Mouse (Mus musculus) central nervous system, embryonic 18 days (tissue): ENCODE results near the gene Gstt3. TPM values are rescaled to one million over a fixed set of nuclear protein-coding genes. Genes with fewer than 3 reads are reported as not detected.

ENCODE experiments used
- polyA plus RNA-seq: library from polyadenylated mRNA; depleted of rRNA; stranded (reverse); fragments of >200 nt; gene quantifications from 2 replicates; pipeline ENCODE4 v1.2.3, GENCODE M21; 2012; rRNA removed

Gstt3 gene
- 0.79 and 1.1 TPM in 2 replicates for polyA plus RNA-seq

DNA sequence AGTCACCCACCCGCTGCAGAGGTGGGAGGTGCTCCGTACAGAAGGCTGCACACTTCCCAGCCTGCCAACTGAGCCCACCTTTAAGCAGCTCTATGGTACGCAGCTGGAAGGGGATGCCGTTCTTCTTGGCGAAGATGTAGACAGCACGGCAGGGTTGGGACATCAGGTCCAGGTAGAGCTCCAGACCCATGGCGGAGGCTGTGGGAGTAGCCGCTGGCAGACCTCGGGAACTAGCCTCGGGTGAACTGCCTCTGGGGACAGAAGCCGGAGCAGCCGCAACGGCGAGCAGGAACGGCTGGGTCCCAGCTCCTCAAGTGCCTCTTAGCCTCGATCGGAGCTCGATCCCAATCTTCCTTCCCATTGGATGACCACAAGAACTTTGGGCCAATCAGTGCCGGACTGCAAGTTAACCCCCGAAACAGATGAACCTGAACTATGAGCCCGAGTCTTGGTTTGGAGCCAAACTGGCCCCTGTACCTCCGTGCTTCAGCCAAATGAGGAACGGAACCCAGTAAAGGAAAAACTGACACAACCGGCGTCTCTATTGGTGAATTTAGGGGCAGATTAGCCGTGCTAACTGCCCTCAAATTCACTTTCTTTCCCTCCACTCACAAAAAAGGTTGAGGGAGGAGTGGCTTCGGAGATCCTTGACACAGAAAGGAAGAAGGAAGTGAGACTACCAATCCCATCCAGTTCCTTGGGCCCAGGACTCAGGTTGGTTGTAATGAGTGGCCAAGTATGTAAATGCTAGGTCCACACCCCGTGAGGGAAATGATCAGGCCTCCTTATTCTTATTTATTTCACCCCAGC lies at the start of gene Gstt3, which contains the start of gene Gm20441:
Gene Gstt3 (minus strand): TSS at position 646 of the 810 bp plus-strand sequence.
Gene Gm20441 (minus strand): TSS at position 186 of the 810 bp plus-strand sequence.

DNA sequence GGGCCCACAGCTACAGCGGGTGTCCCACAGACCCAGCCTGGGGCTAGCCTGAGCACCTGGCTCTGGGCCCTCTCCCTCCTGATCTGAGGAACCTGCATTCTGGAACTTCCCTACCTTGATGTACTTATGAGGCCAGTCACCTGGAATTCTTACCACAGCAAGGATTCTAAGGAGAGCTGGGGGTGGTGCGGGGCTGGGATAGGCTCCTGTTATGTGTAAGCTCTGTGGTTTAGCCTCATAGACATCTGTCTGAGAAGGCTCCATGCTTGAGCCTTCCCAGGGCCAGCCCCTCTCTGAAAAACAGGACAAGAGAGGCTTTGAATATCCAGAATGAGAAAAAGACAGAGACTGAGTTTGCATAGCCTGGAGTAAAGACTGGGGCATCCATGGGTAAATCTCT lies 41.2 kb upstream of the Gstt3 start, which contains the start of gene Gstt4:
Gene Gstt4 (minus strand): TSS at position 101 of the 400 bp plus-strand sequence.

DNA sequence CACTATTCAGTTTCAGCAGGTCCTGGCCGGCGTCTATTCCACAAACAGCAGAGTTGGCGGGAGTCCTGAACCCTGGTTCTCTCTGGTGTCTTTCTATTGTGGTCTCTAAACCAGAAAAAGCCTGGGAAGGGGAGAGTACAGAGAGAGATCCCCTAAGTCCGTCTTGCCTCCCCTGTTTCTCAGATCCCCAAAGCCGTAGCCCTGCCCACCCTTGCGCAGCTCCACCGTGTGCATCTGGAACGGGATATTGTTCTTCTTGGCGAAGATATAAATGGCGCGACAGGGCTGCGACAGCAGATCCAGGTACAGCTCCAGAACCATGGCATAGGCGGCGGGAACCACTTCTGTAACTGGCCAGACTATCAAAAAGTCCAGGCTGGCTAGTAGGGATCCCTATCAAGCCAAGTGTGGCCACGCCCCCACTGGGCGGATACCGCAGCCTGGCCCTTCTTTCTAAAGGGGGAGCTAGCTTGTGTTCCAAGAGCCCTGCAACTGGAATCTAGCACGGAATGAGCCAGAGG lies 17.0 kb upstream of the Gstt3 start, which contains the start of gene Gstt1:
Gene Gstt1 (minus strand): TSS at position 409 of the 521 bp plus-strand sequence.

DNA sequence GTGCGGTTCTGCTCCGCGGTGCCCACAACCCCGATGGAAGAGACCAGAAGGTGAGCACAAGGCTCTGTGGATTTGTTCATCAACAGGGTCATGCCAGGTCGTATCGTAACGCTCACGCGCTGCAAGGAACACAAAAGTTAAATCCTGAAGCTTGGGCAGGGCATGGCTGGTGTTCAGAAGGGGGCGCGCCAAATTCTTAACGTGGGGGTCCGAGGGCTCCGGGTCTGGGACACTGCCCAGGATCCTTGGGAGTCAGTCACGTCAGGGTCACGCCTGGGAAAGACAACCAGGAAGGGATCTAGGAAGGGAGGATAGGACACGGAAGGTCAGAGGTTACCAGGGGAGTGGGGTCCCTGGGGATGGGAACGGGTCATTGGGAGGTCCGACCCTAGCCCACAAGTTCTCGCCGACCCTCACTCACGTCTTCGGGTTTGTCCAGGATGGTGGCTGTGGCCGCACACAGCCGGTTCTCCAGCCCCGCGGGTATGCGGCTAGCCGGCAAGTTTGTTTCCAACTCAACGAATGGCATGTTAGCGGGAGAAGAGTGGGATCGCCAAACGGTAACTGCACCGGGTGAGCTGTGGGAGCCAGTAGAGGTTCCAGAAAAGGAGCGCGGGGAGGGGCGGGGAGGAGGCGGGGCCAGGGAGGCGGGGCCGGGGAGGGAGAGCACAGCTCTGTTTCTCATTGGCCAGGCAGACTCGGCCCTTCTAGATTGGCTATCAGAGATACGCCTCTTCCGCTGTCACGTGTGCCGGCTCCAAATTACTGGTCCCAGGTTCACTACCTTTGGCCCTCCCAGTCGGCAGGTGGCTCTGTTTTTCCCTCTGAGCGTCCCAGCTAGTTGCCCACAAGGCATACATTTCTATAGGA lies 8.2 kb downstream of the Gstt3 start, which contains the start of gene Ddt:
Gene Ddt (minus strand): TSS at position 620 of the 870 bp plus-strand sequence.

DNA sequence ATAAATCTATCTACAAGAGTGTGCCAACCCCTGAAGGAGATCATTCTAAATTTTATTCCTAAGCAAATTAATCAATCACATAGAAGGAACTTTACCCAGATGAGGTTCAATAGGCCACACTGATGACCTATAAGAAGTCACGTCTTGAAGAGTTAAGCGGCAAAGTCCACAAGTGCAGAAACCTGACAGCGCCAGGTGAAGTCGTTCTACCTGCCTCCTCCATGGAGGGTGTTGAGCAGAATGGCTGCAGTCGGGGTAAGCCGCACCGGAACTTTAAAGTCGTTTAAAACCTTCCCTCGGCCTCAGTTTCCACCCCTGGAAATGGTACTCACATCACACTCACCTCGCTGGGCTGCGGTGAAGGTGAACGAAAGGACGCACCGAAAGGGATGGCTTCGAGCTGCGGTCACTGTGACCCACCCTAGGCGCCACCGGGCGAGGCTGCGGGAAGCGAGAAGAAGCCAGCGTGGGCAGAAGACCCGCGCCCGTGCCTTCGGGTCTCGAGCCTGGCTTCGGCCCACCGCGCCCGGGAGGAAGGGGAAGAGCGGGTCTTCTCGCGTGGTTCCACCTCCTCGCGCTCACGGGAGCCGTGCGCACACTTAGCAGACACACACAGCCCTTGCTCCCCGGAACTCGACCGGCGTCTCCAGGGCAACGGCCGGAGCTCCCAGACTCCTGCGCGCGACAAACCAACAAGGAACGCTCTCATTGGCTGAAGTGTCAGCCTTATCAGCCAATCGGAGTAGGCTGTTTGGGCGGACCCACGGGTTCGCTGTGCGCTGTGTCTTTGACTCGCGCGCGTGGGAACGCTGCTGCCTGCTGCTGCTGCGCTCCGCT lies 17.3 kb downstream of the Gstt3 start, which contains the start of gene Cabin1:
Gene Cabin1 (minus strand): TSS at position 660 of the 837 bp plus-strand sequence.

Other genes starting within 250 kb of the Gstt3 start
- 29.3 and 30.3 TPM in 2 replicates for gene Lrrc75b, start 221.1 kb downstream of the Gstt3 start, polyA plus RNA-seq
- 2.7 and 3.3 TPM in 2 replicates for gene Ggt1, start 219.8 kb downstream of the Gstt3 start, polyA plus RNA-seq
- gene Ggt5, start 192.1 kb downstream of the Gstt3 start, polyA plus RNA-seq: 4.5 and 4.8 TPM in 2 replicates
- 4.4 and 6.0 TPM in 2 replicates for gene Susd2, start 137.4 kb downstream of the Gstt3 start, polyA plus RNA-seq
- 43.5 and 45.6 TPM in 2 replicates for gene Cabin1, start 17.1 kb downstream of the Gstt3 start, polyA plus RNA-seq
- 51.3 and 55.5 TPM in 2 replicates for gene Ddt, start 8.0 kb downstream of the Gstt3 start, polyA plus RNA-seq
- gene Gm20441, start 460 bp downstream of the Gstt3 start, polyA plus RNA-seq: not detected in 2 replicates
- 21.6 and 28.9 TPM in 2 replicates for gene Gstt1, start 17.2 kb upstream of the Gstt3 start, polyA plus RNA-seq
- not detected in 2 replicates for gene Gstt4, start 41.1 kb upstream of the Gstt3 start, polyA plus RNA-seq
- 6.7 and 9.0 TPM in 2 replicates for gene Gstt2, start 56.0 kb upstream of the Gstt3 start, polyA plus RNA-seq
- 1,609 and 1,890 TPM in 2 replicates for gene Mif, start 78.8 kb upstream of the Gstt3 start, polyA plus RNA-seq
- gene Derl3, start 112.0 kb upstream of the Gstt3 start, polyA plus RNA-seq: 1.8 and 4.1 TPM in 2 replicates
- gene Smarcb1, start 140.2 kb upstream of the Gstt3 start, polyA plus RNA-seq: 96.1 and 115 TPM in 2 replicates
- 78.2 and 90.8 TPM in 2 replicates for gene Chchd10, start 151.7 kb upstream of the Gstt3 start, polyA plus RNA-seq
- 20.1 and 24.1 TPM in 2 replicates for gene Mmp11, start 155.1 kb upstream of the Gstt3 start, polyA plus RNA-seq
- gene Gm867, start 159.3 kb upstream of the Gstt3 start, polyA plus RNA-seq: 0.92 and 1.1 TPM in 2 replicates
- gene Vpreb3, start 161.6 kb upstream of the Gstt3 start, polyA plus RNA-seq: 0.37 TPM in 1 of 2 replicates, not detected in the other
- gene Gm5134, start 173.1 kb upstream of the Gstt3 start, polyA plus RNA-seq: 0.05 and 0.07 TPM in 2 replicates